Mouse (Mus musculus): ENCODE measurements around the gene Smyd3. TPM values are rescaled to one million over a fixed set of nuclear protein-coding genes. Genes with fewer than 3 reads are reported as not detected.

Smyd3 gene
- polyA plus RNA-seq, 1 experiment = 9.6 TPM

- Histone ChIP-seq H3K36me3 (ENCODE audit: control insufficient read depth, insufficient read depth, low read length) (no peaks in the 10 kb centered on the region), H3K27ac (ENCODE audit: control insufficient read depth, insufficient read depth, low read length) (no peak overlapping the region), H3K27me3 (ENCODE audit: control insufficient read depth, insufficient read depth, low read length) (no peaks in the 10 kb centered on the region), H3K4me3 (ENCODE audit: control insufficient read depth, insufficient read depth, low read length) (no peak overlapping the region), H3K4me1 (replicated peaks; ENCODE audit: control insufficient read depth, insufficient read depth, low read length) (no peaks in the 10 kb centered on the region)
- DNase-seq = no peak
- TF ChIP-seq CTCF (IDR thresholded peaks at IDR 0.05; ENCODE audit: borderline replicate concordance, control insufficient read depth, extremely low read depth, insufficient read depth, low read length, poor library complexity) (no peak), POLR2A (IDR thresholded peaks at IDR 0.05; ENCODE audit: control insufficient read depth, extremely low read depth, insufficient read depth, low read length, poor library complexity) (no peak)
- 72% methylated on average over 11 of the region's 11 CpGs for WGBS
These were observed 395.2 kb downstream of the Smyd3 start for GRCm38 (mm10) chr1:179122476-179123229.

GRCm38 (mm10) chr1:179120217-179120966, 397.4 kb downstream of the Smyd3 start:
- no peak for TF ChIP-seq POLR2A (IDR thresholded peaks at IDR 0.05; ENCODE audit: control insufficient read depth, extremely low read depth, insufficient read depth, low read length, poor library complexity)
- no peak for TF ChIP-seq CTCF (IDR thresholded peaks at IDR 0.05; ENCODE audit: borderline replicate concordance, control insufficient read depth, extremely low read depth, insufficient read depth, low read length, poor library complexity)
- Histone ChIP-seq H3K27ac (ENCODE audit: control insufficient read depth, insufficient read depth, low read length) (no peak overlapping the region), H3K4me3 (ENCODE audit: control insufficient read depth, insufficient read depth, low read length) (no peak overlapping the region), H3K27me3 (ENCODE audit: control insufficient read depth, insufficient read depth, low read length) (no peaks in the 10 kb centered on the region), H3K36me3 (ENCODE audit: control insufficient read depth, insufficient read depth, low read length) (no peaks in the 10 kb centered on the region), H3K4me1 (replicated peaks; ENCODE audit: control insufficient read depth, insufficient read depth, low read length) (peaks cover 6% of the 10 kb centered on the region)
- WGBS = 94% methylated on average over 9 of the region's 9 CpGs
- no peak for DNase-seq

- H3K4me3 ChIP-seq (ENCODE audit: control insufficient read depth, insufficient read depth, low read length) = no peak overlapping the region
- no peak for TF ChIP-seq CTCF (IDR thresholded peaks at IDR 0.05; ENCODE audit: borderline replicate concordance, control insufficient read depth, extremely low read depth, insufficient read depth, low read length, poor library complexity)
- TF ChIP-seq POLR2A (IDR thresholded peaks at IDR 0.05; ENCODE audit: control insufficient read depth, extremely low read depth, insufficient read depth, low read length, poor library complexity) = no peak
- H3K27me3 ChIP-seq (ENCODE audit: control insufficient read depth, insufficient read depth, low read length) = no peaks in the 10 kb centered on the region
- DNase-seq = no peak
- WGBS = 94% methylated on average over 7 of the region's 7 CpGs
- H3K36me3 ChIP-seq (ENCODE audit: control insufficient read depth, insufficient read depth, low read length) = no peaks in the 10 kb centered on the region
- H3K27ac ChIP-seq (ENCODE audit: control insufficient read depth, insufficient read depth, low read length) = no peak overlapping the region
- peaks cover 6% of the 10 kb centered on the region for H3K4me1 ChIP-seq (replicated peaks; ENCODE audit: control insufficient read depth, insufficient read depth, low read length)
These were observed 399.2 kb downstream of the Smyd3 start for GRCm38 (mm10) chr1:179118673-179119072.

- Histone ChIP-seq H3K36me3 (ENCODE audit: control insufficient read depth, insufficient read depth, low read length) (no peaks in the 10 kb centered on the region), H3K4me1 (replicated peaks; ENCODE audit: control insufficient read depth, insufficient read depth, low read length) (peaks cover 6% of the 10 kb centered on the region), H3K4me3 (ENCODE audit: control insufficient read depth, insufficient read depth, low read length) (no peak overlapping the region), H3K27ac (ENCODE audit: control insufficient read depth, insufficient read depth, low read length) (no peak overlapping the region), H3K27me3 (ENCODE audit: control insufficient read depth, insufficient read depth, low read length) (no peaks in the 10 kb centered on the region)
- no peak for DNase-seq
- 21% methylated on average over 10 of the region's 10 CpGs for WGBS
- TF ChIP-seq POLR2A (IDR thresholded peaks at IDR 0.05; ENCODE audit: control insufficient read depth, extremely low read depth, insufficient read depth, low read length, poor library complexity) (no peak), CTCF (IDR thresholded peaks at IDR 0.05; ENCODE audit: borderline replicate concordance, control insufficient read depth, extremely low read depth, insufficient read depth, low read length, poor library complexity) (no peak)
These were observed 400.8 kb downstream of the Smyd3 start for GRCm38 (mm10) chr1:179116729-179117663.

- no peak overlapping the region for H3K4me3 ChIP-seq (ENCODE audit: control insufficient read depth, insufficient read depth, low read length)
- H3K4me1 ChIP-seq (replicated peaks; ENCODE audit: control insufficient read depth, insufficient read depth, low read length) = peaks cover 6% of the 10 kb centered on the region
- H3K27ac ChIP-seq (ENCODE audit: control insufficient read depth, insufficient read depth, low read length) = no peak overlapping the region
- DNase-seq = no peak
- H3K27me3 ChIP-seq (ENCODE audit: control insufficient read depth, insufficient read depth, low read length) = no peaks in the 10 kb centered on the region
- H3K36me3 ChIP-seq (ENCODE audit: control insufficient read depth, insufficient read depth, low read length) = no peaks in the 10 kb centered on the region
- 96% methylated on average over 7 of the region's 7 CpGs for WGBS
- no peak for TF ChIP-seq POLR2A (IDR thresholded peaks at IDR 0.05; ENCODE audit: control insufficient read depth, extremely low read depth, insufficient read depth, low read length, poor library complexity)
- TF ChIP-seq CTCF (IDR thresholded peaks at IDR 0.05; ENCODE audit: borderline replicate concordance, control insufficient read depth, extremely low read depth, insufficient read depth, low read length, poor library complexity) = no peak
These were observed 402.9 kb downstream of the Smyd3 start for GRCm38 (mm10) chr1:179114833-179115495.

Measured in thymus, adult 2 months (tissue).